Mouse (Mus musculus): ENCODE data around the gene Syt15. TPM values are rescaled to one million over a fixed set of nuclear protein-coding genes. Genes with fewer than 3 reads are reported as not detected.

Syt15 gene
- total and polyA plus RNA-seq, 3 experiments = 0.06 TPM; not detected in 2

DNA sequence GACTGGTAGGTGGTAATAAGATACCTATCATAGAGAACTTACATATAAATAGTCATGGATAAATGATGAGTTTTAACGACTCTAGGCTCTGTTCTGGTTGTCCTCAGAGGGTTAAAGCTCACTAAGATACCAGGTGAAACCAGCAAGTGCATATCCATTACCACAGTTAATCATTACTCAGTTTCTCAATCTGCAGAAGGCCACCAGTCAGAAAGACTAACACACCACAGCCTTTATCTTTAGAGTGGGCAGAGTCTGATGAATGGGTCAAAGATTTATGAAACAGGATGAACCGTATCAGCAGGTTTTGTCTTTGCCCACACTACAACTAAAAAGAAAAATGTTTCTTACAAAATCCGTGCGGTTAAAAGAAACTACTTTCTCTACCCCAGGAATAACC is 55.8 kb downstream of the Syt15 start:
- H3K79me2 ChIP-seq (ENCODE audit: control insufficient read depth, insufficient read depth, low read length, poor library complexity) = no peaks in the 10 kb centered on the region
- TF ChIP-seq HCFC1 (IDR thresholded peaks at IDR 0.05; ENCODE audit: low read depth, low read length) = no peak
- TF ChIP-seq MXI1 (IDR thresholded peaks at IDR 0.05; ENCODE audit: low read depth, low read length) = no peak
- no peak for TF ChIP-seq GATA1 (IDR thresholded peaks at IDR 0.05; ENCODE audit: low read depth, low read length)
- no peak for TF ChIP-seq ZNF384 (IDR thresholded peaks at IDR 0.05; ENCODE audit: low read depth, low read length)
- no peak overlapping the region for H3K9ac ChIP-seq (ENCODE audit: control insufficient read depth, low read depth, low read length, poor library complexity, severe bottlenecking)
- no peaks in the 10 kb centered on the region for H3K27me3 ChIP-seq (ENCODE audit: control insufficient read depth in 1 of 2, insufficient read depth in 2 of 2, low read length in 2 of 2)
- H3K4me1 ChIP-seq (ENCODE audit: control insufficient read depth in 1 of 2, insufficient read depth in 2 of 2, low read length in 2 of 2) = peaks cover 0 to under 1% of the 10 kb centered on the region in 2 experiments; a peak in 1 of 4 replicates
- DNase-seq (ENCODE audit: low read depth, low spot score) = no peak
- no peak overlapping the region for H3K27ac ChIP-seq (ENCODE audit: control insufficient read depth, low read depth, low read length)
- peaks cover 0 to 2% of the 10 kb centered on the region in 2 experiments; a peak in 2 of 4 replicates for H3K36me3 ChIP-seq (ENCODE audit: control insufficient read depth in 1 of 2, insufficient read depth in 2 of 2, low read length in 2 of 2)
- H3K9me3 ChIP-seq (replicated peaks; ENCODE audit: insufficient read depth, low read length) = no peaks in the 10 kb centered on the region
- H3K4me3 ChIP-seq (ENCODE audit: control insufficient read depth in 1 of 2, insufficient read depth in 1 of 2, low read depth in 2 of 2, low read length in 2 of 2) = no peak overlapping the region

DNA sequence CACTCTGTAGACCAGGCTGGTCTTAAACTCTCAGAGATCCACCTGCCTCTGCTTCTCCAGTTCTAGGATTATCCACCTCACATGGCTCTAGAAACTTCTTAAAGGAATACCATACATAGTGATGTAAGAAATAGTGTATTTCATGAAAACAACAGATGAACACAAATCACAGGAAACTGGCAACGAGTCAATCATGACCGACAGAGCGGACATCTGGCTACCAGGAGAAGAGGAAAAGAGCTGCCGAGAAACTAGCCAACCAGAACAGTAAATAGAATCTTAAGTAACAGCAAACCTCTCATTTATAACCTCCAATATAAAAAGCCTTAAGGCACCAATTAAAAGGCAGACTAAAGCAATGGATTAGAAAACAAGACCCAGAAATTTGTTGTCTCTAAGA is 60.3 kb downstream of the Syt15 start:
- no peak overlapping the region for H3K9ac ChIP-seq (ENCODE audit: control insufficient read depth, low read depth, low read length, poor library complexity, severe bottlenecking)
- H3K27ac ChIP-seq (ENCODE audit: control insufficient read depth, low read depth, low read length) = no peak overlapping the region
- no peak overlapping the region for H3K4me3 ChIP-seq (ENCODE audit: control insufficient read depth in 1 of 2, insufficient read depth in 1 of 2, low read depth in 2 of 2, low read length in 2 of 2)
- no peak for DNase-seq (ENCODE audit: low read depth, low spot score)
- TF ChIP-seq GATA1 (IDR thresholded peaks at IDR 0.05; ENCODE audit: low read depth, low read length) (no peak), MAX (IDR thresholded peaks at IDR 0.05; ENCODE audit: low read length) (no peak), JUND (IDR thresholded peaks at IDR 0.05; ENCODE audit: low read depth, low read length) (no peak), CTCF (IDR thresholded peaks at IDR 0.05 in 2 of 3, conservative IDR thresholded peaks at IDR 0.05 in 1 of 3; ENCODE audit: control insufficient read depth in 1 of 3, insufficient read depth in 1 of 3, low read depth in 2 of 3, low read length in 3 of 3, poor library complexity in 1 of 3, severe bottlenecking in 1 of 3) (no peak), TAL1 (IDR thresholded peaks at IDR 0.05; ENCODE audit: low read length) (no peak), POLR2AphosphoS2 (IDR thresholded peaks at IDR 0.05; ENCODE audit: low read length) (no peak), SIN3A (IDR thresholded peaks at IDR 0.05; ENCODE audit: low read length) (no peak), POLR2A (IDR thresholded peaks at IDR 0.05; ENCODE audit: control insufficient read depth in 1 of 2, insufficient read depth in 1 of 2, low read depth in 1 of 2, low read length in 2 of 2, poor library complexity in 1 of 2) (no peak), TBP (IDR thresholded peaks at IDR 0.05; ENCODE audit: low read depth, low read length) (no peak), ZC3H11A (IDR thresholded peaks at IDR 0.05; ENCODE audit: low read depth, low read length) (no peak)
- no peaks in the 10 kb centered on the region for H3K9me3 ChIP-seq (replicated peaks; ENCODE audit: insufficient read depth, low read length)
- H3K36me3 ChIP-seq (ENCODE audit: control insufficient read depth in 1 of 2, insufficient read depth in 2 of 2, low read length in 2 of 2) = peaks cover 0 to 23% of the 10 kb centered on the region in 2 experiments; a peak in 2 of 4 replicates
- peaks cover 10 to 14% of the 10 kb centered on the region in 2 experiments for H3K4me1 ChIP-seq (ENCODE audit: control insufficient read depth in 1 of 2, insufficient read depth in 2 of 2, low read length in 2 of 2)
- H3K27me3 ChIP-seq (ENCODE audit: control insufficient read depth in 1 of 2, insufficient read depth in 2 of 2, low read length in 2 of 2) = no peaks in the 10 kb centered on the region
- no peaks in the 10 kb centered on the region for H3K79me2 ChIP-seq (ENCODE audit: control insufficient read depth, insufficient read depth, low read length, poor library complexity)

Other genes with a start within 250 kb of the Syt15 start
- gene Zfp488, start 240.8 kb upstream of the Syt15 start, total RNA-seq (2012; rRNA removed) = not detected in 2 replicates
- gene Zfp488, start 240.8 kb upstream of the Syt15 start, polyA plus RNA-seq (2012; ENCODE audit: insufficient read depth in 1 of 2, insufficient read length in 2 of 2, low read depth in 1 of 2, low replicate concordance in 2 of 2, missing spikeins in 1 of 2) = not detected
- not detected in 2 replicates for gene Gm30083, start 204.4 kb upstream of the Syt15 start, total RNA-seq (2012; rRNA removed)
- gene Gm30083, start 204.4 kb upstream of the Syt15 start, polyA plus RNA-seq (2012; ENCODE audit: insufficient read depth in 1 of 2, insufficient read length in 2 of 2, low read depth in 1 of 2, low replicate concordance in 2 of 2, missing spikeins in 1 of 2) = not detected
- not detected in 2 replicates for gene Gm5460, start 202.8 kb upstream of the Syt15 start, total RNA-seq (2012; rRNA removed)
- not detected for gene Gm5460, start 202.8 kb upstream of the Syt15 start, polyA plus RNA-seq (2012; ENCODE audit: insufficient read depth in 1 of 2, insufficient read length in 2 of 2, low read depth in 1 of 2, low replicate concordance in 2 of 2, missing spikeins in 1 of 2)
- not detected in 2 replicates for gene Antxrl, start 166.9 kb upstream of the Syt15 start, total RNA-seq (2012; rRNA removed)
- gene Antxrl, start 166.9 kb upstream of the Syt15 start, polyA plus RNA-seq (2012; ENCODE audit: insufficient read depth in 1 of 2, insufficient read length in 2 of 2, low read depth in 1 of 2, low replicate concordance in 2 of 2, missing spikeins in 1 of 2) = not detected
- not detected in 2 replicates for gene Anxa8, start 133.6 kb upstream of the Syt15 start, total RNA-seq (2012; rRNA removed)
- not detected for gene Anxa8, start 133.6 kb upstream of the Syt15 start, polyA plus RNA-seq (2012; ENCODE audit: insufficient read depth in 1 of 2, insufficient read length in 2 of 2, low read depth in 1 of 2, low replicate concordance in 2 of 2, missing spikeins in 1 of 2)
- gene A630023A22Rik, start 116.8 kb upstream of the Syt15 start, total RNA-seq (2012; rRNA removed) = not detected in 2 replicates
- not detected for gene A630023A22Rik, start 116.8 kb upstream of the Syt15 start, polyA plus RNA-seq (2012; ENCODE audit: insufficient read depth in 1 of 2, insufficient read length in 2 of 2, low read depth in 1 of 2, low replicate concordance in 2 of 2, missing spikeins in 1 of 2)
- not detected in 2 replicates for gene Npy4r, start 67.1 kb upstream of the Syt15 start, total RNA-seq (2012; rRNA removed)
- not detected for gene Npy4r, start 67.1 kb upstream of the Syt15 start, polyA plus RNA-seq (2012; ENCODE audit: insufficient read depth in 1 of 2, insufficient read length in 2 of 2, low read depth in 1 of 2, low replicate concordance in 2 of 2, missing spikeins in 1 of 2)
- gene Gprin2, start 17.9 kb upstream of the Syt15 start, total RNA-seq (2012; rRNA removed) = under 0.01 and 0.03 TPM in 2 replicates
- under 1 TPM in 1 of 2 experiments, not detected in 1; 0.01 TPM for gene Gprin2, start 17.9 kb upstream of the Syt15 start, polyA plus RNA-seq (2012; ENCODE audit: insufficient read depth in 1 of 2, insufficient read length in 2 of 2, low read depth in 1 of 2, low replicate concordance in 2 of 2, missing spikeins in 1 of 2)
- 7.9 and 9.2 TPM in 2 replicates for gene Shld2, start 90.9 kb downstream of the Syt15 start, total RNA-seq (2012; rRNA removed)
- gene Shld2, start 90.9 kb downstream of the Syt15 start, polyA plus RNA-seq (2012; ENCODE audit: insufficient read depth in 1 of 2, insufficient read length in 2 of 2, low read depth in 1 of 2, low replicate concordance in 2 of 2, missing spikeins in 1 of 2) = 1 to 10 TPM in 1 of 2 experiments, not detected in 1; 7.0 TPM
- gene Glud1, start 91.1 kb downstream of the Syt15 start, total RNA-seq (2012; rRNA removed) = 92.3 and 99.9 TPM in 2 replicates
- gene Glud1, start 91.1 kb downstream of the Syt15 start, polyA plus RNA-seq (2012; ENCODE audit: insufficient read depth in 1 of 2, insufficient read length in 2 of 2, low read depth in 1 of 2, low replicate concordance in 2 of 2, missing spikeins in 1 of 2) = 100 to 1,000 TPM in 1 of 2 experiments, 10 to 100 TPM in 1; 57.1 to 125 TPM
- not detected in 2 replicates for gene Fam25c, start 135.8 kb downstream of the Syt15 start, total RNA-seq (2012; rRNA removed)
- gene Fam25c, start 135.8 kb downstream of the Syt15 start, polyA plus RNA-seq (2012; ENCODE audit: insufficient read depth in 1 of 2, insufficient read length in 2 of 2, low read depth in 1 of 2, low replicate concordance in 2 of 2, missing spikeins in 1 of 2) = not detected
- gene Sncg, start 155.2 kb downstream of the Syt15 start, total RNA-seq (2012; rRNA removed) = not detected in 2 replicates
- gene Sncg, start 155.2 kb downstream of the Syt15 start, polyA plus RNA-seq (2012; ENCODE audit: insufficient read depth in 1 of 2, insufficient read length in 2 of 2, low read depth in 1 of 2, low replicate concordance in 2 of 2, missing spikeins in 1 of 2) = not detected
- 0.08 TPM in 1 of 2 replicates, not detected in the other for gene Mmrn2, start 155.9 kb downstream of the Syt15 start, total RNA-seq (2012; rRNA removed)
- under 1 TPM in 1 of 2 experiments, not detected in 1; 0.03 TPM for gene Mmrn2, start 155.9 kb downstream of the Syt15 start, polyA plus RNA-seq (2012; ENCODE audit: insufficient read depth in 1 of 2, insufficient read length in 2 of 2, low read depth in 1 of 2, low replicate concordance in 2 of 2, missing spikeins in 1 of 2)

All from MEL (cell line).